Mouse (Mus musculus) hindbrain, postnatal 0 days (tissue): ENCODE measurements around the gene Mrm1. TPM values are rescaled to one million over a fixed set of nuclear protein-coding genes. Genes with fewer than 3 reads are reported as not detected.

Experiments
- ATAC-seq: fragments of 200-750 bp; cut with Nextera tagmentation; 2 replicates; pipeline ENCODE4 v1.8.0; 2017; ENCODE audit warnings: mild to moderate bottlenecking, moderate TSS enrichment, moderate library complexity
- DNase-seq: peaks from one replicate; pipeline ENCODE4 v3.0.0-alpha.2; 2015; ENCODE audit warnings: low spot score
- H3K27ac ChIP-seq: fragments of 300-500 bp; sonication (generic); 2 replicates; pipeline ENCODE4 v1.5.1; 2014; ENCODE audit warnings: mild to moderate bottlenecking
- H3K27me3 ChIP-seq: fragments of 300-500 bp; sonication (generic); 2 replicates; pipeline ENCODE4 v1.6.1; 2014; ENCODE audit warnings: low read length, mixed read lengths; ENCODE audit not compliant: insufficient read depth
- H3K36me3 ChIP-seq: fragments of 300-500 bp; sonication (generic); 2 replicates; pipeline ENCODE4 v1.6.1; 2014; ENCODE audit warnings: low read length, mixed read lengths; ENCODE audit not compliant: insufficient read depth
- H3K4me1 ChIP-seq: fragments of 300-500 bp; sonication (generic); 2 replicates; pipeline ENCODE4 v1.6.1; 2014; ENCODE audit warnings: antibody characterized with exemption, low read length, mixed read lengths; ENCODE audit not compliant: insufficient read depth
- H3K4me2 ChIP-seq: fragments of 300-500 bp; sonication (generic); 2 replicates; pipeline ENCODE4 v1.6.1; 2014; ENCODE audit warnings: low read depth, mild to moderate bottlenecking, low read length, moderate library complexity, mixed read lengths
- H3K4me3 ChIP-seq: fragments of 300-500 bp; sonication (generic); 2 replicates; pipeline ENCODE4 v1.5.1; 2014; ENCODE audit warnings: low read length
- H3K9ac ChIP-seq: fragments of 300-500 bp; sonication (generic); replicated peaks from 2 replicates; pipeline ENCODE4 v1.6.1; 2014; ENCODE audit warnings: mild to moderate bottlenecking, low read length, moderate library complexity, mixed read lengths
- H3K9me3 ChIP-seq: fragments of 300-500 bp; sonication (generic); 2 replicates; pipeline ENCODE4 v1.6.1; 2016; ENCODE audit warnings: low read length, mixed read lengths
- CTCF ChIP-seq: IDR thresholded peaks from 2 replicates; pipeline ENCODE4 v1.5.1; 2016; ENCODE audit warnings: antibody characterized with exemption, control low read depth, low read depth
- WGBS: fragments of 180-500 bp; shearing (Covaris S2); extraction: QIAGEN DNeasy Blood & Tissue Kit; methylation state at CpG from one replicate; pipeline ENCODE4 v1.1.7; 2014; 5-methylcytosine and 5-hydroxymethylcytosine counted together
- polyA plus RNA-seq: library from polyadenylated mRNA; unstranded; fragments of >200 nt; fragmentation: Nextera tagmentation; extraction: Ambion mirVana; gene quantifications from 2 replicates; pipeline ENCODE4 v1.2.1, GENCODE M21; 2015
- total RNA-seq: library from RNA; depleted of rRNA; stranded (reverse); fragments of >200 nt; gene quantifications from 2 replicates; pipeline ENCODE4 v1.2.3, GENCODE M21; 2014; rRNA removed

The Mrm1 gene
- 15.0 and 23.0 TPM in 2 replicates for total RNA-seq
- polyA plus RNA-seq, result 17.1 and 20.9 TPM in 2 replicates

GRCm38 (mm10) chr11:84818961-84819692 is at the start of gene Mrm1:
TSS of gene Mrm1 (minus strand) at chr11:84819515.
- peak within 1 kb of the TSS; percentile 75 for H3K4me3 ChIP-seq
- DNase-seq (peak; percentile 95), ATAC-seq (peak; percentile 92)
- H3K9ac ChIP-seq, result peak within 1 kb of the TSS; percentile 81
- H3K27ac ChIP-seq, result peak within 1 kb of the TSS; percentile 85
- H3K4me1 ChIP-seq, result no peaks in the 10 kb centered on the region
- no peaks in the 10 kb centered on the region for H3K36me3 ChIP-seq
- TF ChIP-seq CTCF, result peak; percentile 91
- 0% methylated on average over 47 of the region's 55 CpGs for WGBS
- peak within 1 kb of the TSS; percentile 95 for H3K4me2 ChIP-seq
- no peaks in the 10 kb centered on the region for H3K27me3 ChIP-seq
- H3K9me3 ChIP-seq, result no peaks in the 10 kb centered on the region

DNA sequence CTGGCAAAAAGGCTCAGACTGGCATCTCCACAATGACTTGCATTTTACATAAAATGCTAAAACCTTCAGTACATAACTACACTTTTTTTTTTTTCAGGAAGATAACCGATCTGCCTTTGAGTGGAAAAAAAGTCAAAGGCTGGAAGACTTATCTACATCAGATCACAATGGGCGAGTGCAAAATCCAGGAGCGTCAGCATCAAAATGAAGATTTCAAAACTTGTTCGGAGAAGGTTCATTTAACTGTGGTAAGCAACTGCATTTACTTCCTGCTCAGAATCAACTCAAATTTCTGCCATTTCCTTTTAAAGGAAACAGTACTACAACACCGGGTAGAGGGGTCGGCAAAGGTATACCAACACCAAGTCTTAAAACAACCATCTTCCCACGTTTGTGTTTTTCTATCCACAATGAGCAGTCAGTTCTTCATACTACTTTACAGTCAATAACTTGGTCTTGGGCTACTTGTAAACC is 49.5 kb upstream of the Mrm1 start:
- H3K4me1 ChIP-seq, result 0 out of 2 replicates have a peak, but pooled peaks cover 6% of the 10 kb centered on the region
- DNase-seq (no peak), ATAC-seq (no peak)
- TF ChIP-seq CTCF, result no peak
- H3K36me3 ChIP-seq, result no peaks in the 10 kb centered on the region
- H3K4me2 ChIP-seq, result peak overlapping the region; percentile 97
- peak overlapping the region; percentile 94; the same call in 1 of the 2 replicates for H3K27ac ChIP-seq
- peak overlapping the region; percentile 92 for H3K9ac ChIP-seq
- 14% methylated on average over 7 of the region's 7 CpGs for WGBS
- H3K27me3 ChIP-seq, result no peaks in the 10 kb centered on the region
- peak overlapping the region; percentile 94 for H3K4me3 ChIP-seq
- no peaks in the 10 kb centered on the region for H3K9me3 ChIP-seq

GRCm38 (mm10) chr11:84867586-84867985 is 48.3 kb upstream of the Mrm1 start:
- DNase-seq (no peak), ATAC-seq (no peak)
- H3K27ac ChIP-seq, result no peak overlapping the region
- no peak overlapping the region for H3K4me3 ChIP-seq
- no peaks in the 10 kb centered on the region for H3K9me3 ChIP-seq
- 96% methylated on average over 2 of the region's 2 CpGs for WGBS
- 0 out of 2 replicates have a peak, but pooled peaks cover 6% of the 10 kb centered on the region for H3K4me1 ChIP-seq
- no peak overlapping the region for H3K9ac ChIP-seq
- no peak overlapping the region for H3K4me2 ChIP-seq
- no peaks in the 10 kb centered on the region for H3K27me3 ChIP-seq
- H3K36me3 ChIP-seq, result no peaks in the 10 kb centered on the region
- no peak for TF ChIP-seq CTCF

DNA sequence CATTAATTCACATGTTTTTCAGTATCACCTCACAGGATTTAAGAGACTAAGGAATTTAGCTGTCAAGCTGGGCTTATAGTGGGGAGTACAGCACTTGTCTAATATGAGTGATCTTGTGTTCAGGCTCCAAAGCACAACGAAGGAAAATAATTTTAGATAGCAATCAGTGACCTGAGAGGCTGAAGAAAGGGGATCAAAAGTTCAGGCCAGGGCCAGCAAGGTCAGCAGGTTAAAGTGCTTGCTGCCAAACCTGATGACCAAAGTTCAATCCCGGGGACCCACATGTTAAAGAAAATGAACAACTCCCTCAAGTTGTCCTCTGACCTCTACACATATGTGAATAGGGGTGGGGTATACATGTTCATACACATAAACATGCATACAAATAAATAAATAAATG is 46.0 kb upstream of the Mrm1 start:
- ATAC-seq (no peak), DNase-seq (no peak)
- no peak for TF ChIP-seq CTCF
- H3K36me3 ChIP-seq, result peaks cover 4% of the 10 kb centered on the region; the same call in 1 of the 2 replicates
- no peak overlapping the region for H3K9ac ChIP-seq
- 0 out of 2 replicates have a peak, but pooled peaks cover 6% of the 10 kb centered on the region for H3K4me1 ChIP-seq
- no peaks in the 10 kb centered on the region for H3K9me3 ChIP-seq
- H3K4me3 ChIP-seq, result no peak overlapping the region
- H3K27me3 ChIP-seq, result no peaks in the 10 kb centered on the region
- H3K4me2 ChIP-seq, result no peak overlapping the region
- H3K27ac ChIP-seq, result no peak overlapping the region
- whole genome bisulfite sequencing, result 80% methylated on average over 2 of the region's 2 CpGs

DNA sequence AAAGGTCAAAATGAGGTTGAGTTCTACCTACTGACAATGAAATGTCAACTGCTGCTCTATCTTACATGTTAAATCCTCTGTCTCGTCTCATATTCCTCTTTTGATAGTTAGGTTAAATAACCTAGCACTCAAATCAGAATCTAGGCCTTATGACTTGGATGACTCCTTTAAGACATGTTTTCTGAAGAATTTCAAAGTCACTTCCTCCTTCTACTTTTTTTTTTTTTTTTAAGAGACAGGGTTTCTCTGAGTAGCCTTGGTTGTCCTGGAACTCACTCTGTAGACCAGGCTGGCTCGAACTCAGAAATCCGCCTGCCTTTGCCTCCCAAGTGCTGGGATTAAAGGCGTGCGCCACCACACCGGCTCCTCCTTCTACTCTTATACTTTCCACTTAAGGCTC is 36.0 kb upstream of the Mrm1 start:
- ATAC-seq, result no peak
- no peak overlapping the region for H3K4me3 ChIP-seq
- no peak overlapping the region for H3K27ac ChIP-seq
- DNase-seq, result no peak
- H3K4me1 ChIP-seq, result no peaks in the 10 kb centered on the region
- WGBS, result 96% methylated on average over 6 of the region's 6 CpGs
- no peak overlapping the region for H3K9ac ChIP-seq
- no peaks in the 10 kb centered on the region for H3K27me3 ChIP-seq
- H3K36me3 ChIP-seq, result peaks cover 26% of the 10 kb centered on the region
- no peak for TF ChIP-seq CTCF
- H3K9me3 ChIP-seq, result no peaks in the 10 kb centered on the region
- no peak overlapping the region for H3K4me2 ChIP-seq

GRCm38 (mm10) chr11:84847475-84848090 is 28.3 kb upstream of the Mrm1 start:
- Histone ChIP-seq H3K9ac (no peak overlapping the region), H3K4me2 (no peak overlapping the region), H3K27me3 (no peaks in the 10 kb centered on the region), H3K4me1 (no peaks in the 10 kb centered on the region), H3K4me3 (no peak overlapping the region), H3K36me3 (peaks cover 19% of the 10 kb centered on the region), H3K9me3 (no peaks in the 10 kb centered on the region), H3K27ac (no peak overlapping the region)
- DNase-seq, result no peak
- TF ChIP-seq CTCF, result no peak
- no peak for ATAC-seq
- 75% methylated on average over 7 of the region's 7 CpGs for WGBS
